Mouse (Mus musculus): ENCODE data around the gene Atxn2. TPM values are rescaled to one million over a fixed set of nuclear protein-coding genes. Genes with fewer than 3 reads are reported as not detected.

Atxn2 gene
- total and polyA plus RNA-seq, 2 experiments from 2014 or later, result 102 to 103 TPM

GRCm38 (mm10) chr5:121848743-121849142, 137.6 kb downstream of the Atxn2 start, which contains the start of gene Pheta1:
TSS of gene Pheta1 (plus strand) at chr5:121848984.
- no peaks in the 10 kb centered on the region for H3K9me3 ChIP-seq (ENCODE audit: low read length)
- peaks cover 5% of the 10 kb centered on the region; the same call in 1 of the 2 replicates for H3K27me3 ChIP-seq (ENCODE audit: insufficient read depth, low read length)
- H3K4me3 ChIP-seq (ENCODE audit: low read depth, low read length), result peak within 1 kb of the TSS; percentile 92
- peak within 1 kb of the TSS; percentile 60 for H3K4me2 ChIP-seq (ENCODE audit: low read depth, low read length, poor library complexity, severe bottlenecking)
- H3K27ac ChIP-seq (ENCODE audit: low read depth, low read length), result peak within 1 kb of the TSS; percentile 12
- TF ChIP-seq CTCF (IDR thresholded peaks at IDR 0.05), result 0 out of 2 replicates have a peak, but pooled peaks have one; percentile 2
- ATAC-seq (ENCODE audit: low FRiP score) (peak; percentile 86), DNase-seq (ENCODE audit: low spot score) (peak; percentile 93)
- under 1% methylated on average over 42 of the region's 42 CpGs for WGBS
- H3K4me1 ChIP-seq (ENCODE audit: insufficient read depth, low read length), result peaks cover 16% of the 10 kb centered on the region
- peak within 1 kb of the TSS; percentile 82 for H3K9ac ChIP-seq (replicated peaks; ENCODE audit: low read length, poor library complexity, severe bottlenecking)
- peaks cover 20% of the 10 kb centered on the region for H3K36me3 ChIP-seq (ENCODE audit: insufficient read depth, low read length)

GRCm38 (mm10) chr5:121849478-121850349, 138.6 kb downstream of the Atxn2 start:
- Histone ChIP-seq H3K4me2 (ENCODE audit: low read depth, low read length, poor library complexity, severe bottlenecking) (peak overlapping the region; percentile 60), H3K27me3 (ENCODE audit: insufficient read depth, low read length) (no peaks in the 10 kb centered on the region), H3K4me3 (ENCODE audit: low read depth, low read length) (peak overlapping the region; percentile 92), H3K4me1 (ENCODE audit: insufficient read depth, low read length) (peaks cover 16% of the 10 kb centered on the region), H3K36me3 (ENCODE audit: insufficient read depth, low read length) (peaks cover 24% of the 10 kb centered on the region), H3K9ac (replicated peaks; ENCODE audit: low read length, poor library complexity, severe bottlenecking) (peak overlapping the region; percentile 82), H3K27ac (ENCODE audit: low read depth, low read length) (no peak overlapping the region; the same call in 1 of the 2 replicates), H3K9me3 (ENCODE audit: low read length) (no peaks in the 10 kb centered on the region)
- DNase-seq (ENCODE audit: low spot score) (no peak), ATAC-seq (ENCODE audit: low FRiP score) (no peak)
- no peak for TF ChIP-seq CTCF (IDR thresholded peaks at IDR 0.05)
- WGBS, result 40% methylated on average over 20 of the region's 20 CpGs

GRCm38 (mm10) chr5:121853368-121854051, 142.4 kb downstream of the Atxn2 start:
- DNase-seq (ENCODE audit: low spot score), result no peak
- Histone ChIP-seq H3K9ac (replicated peaks; ENCODE audit: low read length, poor library complexity, severe bottlenecking) (no peak overlapping the region), H3K36me3 (ENCODE audit: insufficient read depth, low read length) (peaks cover 24% of the 10 kb centered on the region), H3K4me2 (ENCODE audit: low read depth, low read length, poor library complexity, severe bottlenecking) (no peak overlapping the region), H3K4me3 (ENCODE audit: low read depth, low read length) (no peak overlapping the region), H3K4me1 (ENCODE audit: insufficient read depth, low read length) (peaks cover 16% of the 10 kb centered on the region), H3K27me3 (ENCODE audit: insufficient read depth, low read length) (no peaks in the 10 kb centered on the region), H3K9me3 (ENCODE audit: low read length) (no peaks in the 10 kb centered on the region), H3K27ac (ENCODE audit: low read depth, low read length) (no peak overlapping the region)
- no peak for ATAC-seq (ENCODE audit: low FRiP score)
- 76% methylated on average over 9 of the region's 9 CpGs for WGBS
- no peak for TF ChIP-seq CTCF (IDR thresholded peaks at IDR 0.05)

GRCm38 (mm10) chr5:121854768-121855167, 143.6 kb downstream of the Atxn2 start:
- WGBS, result 43% methylated on average over 10 of the region's 10 CpGs
- no peak overlapping the region for H3K27ac ChIP-seq (ENCODE audit: low read depth, low read length)

GRCm38 (mm10) chr5:121856740-121857139, 145.6 kb downstream of the Atxn2 start:
- ATAC-seq (ENCODE audit: low FRiP score) (no peak), DNase-seq (ENCODE audit: low spot score) (no peak)
- Histone ChIP-seq H3K4me1 (ENCODE audit: insufficient read depth, low read length) (no peaks in the 10 kb centered on the region), H3K4me2 (ENCODE audit: low read depth, low read length, poor library complexity, severe bottlenecking) (no peak overlapping the region), H3K36me3 (ENCODE audit: insufficient read depth, low read length) (peaks cover 30% of the 10 kb centered on the region), H3K9ac (replicated peaks; ENCODE audit: low read length, poor library complexity, severe bottlenecking) (no peak overlapping the region), H3K27me3 (ENCODE audit: insufficient read depth, low read length) (no peaks in the 10 kb centered on the region), H3K27ac (ENCODE audit: low read depth, low read length) (no peak overlapping the region), H3K4me3 (ENCODE audit: low read depth, low read length) (no peak overlapping the region), H3K9me3 (ENCODE audit: low read length) (peaks cover 5% of the 10 kb centered on the region; the same call in 1 of the 2 replicates)
- TF ChIP-seq CTCF (IDR thresholded peaks at IDR 0.05), result no peak
- 91% methylated on average over 11 of the region's 11 CpGs for WGBS

More at GRCm38 (mm10) chr5:121854768-121855167, 143.6 kb downstream of the Atxn2 start:
- Histone ChIP-seq H3K4me2 (ENCODE audit: low read depth, low read length, poor library complexity, severe bottlenecking) (no peak overlapping the region), H3K36me3 (ENCODE audit: insufficient read depth, low read length) (peaks cover 24% of the 10 kb centered on the region), H3K4me1 (ENCODE audit: insufficient read depth, low read length) (peaks cover 13% of the 10 kb centered on the region), H3K9ac (replicated peaks; ENCODE audit: low read length, poor library complexity, severe bottlenecking) (no peak overlapping the region), H3K27me3 (ENCODE audit: insufficient read depth, low read length) (no peaks in the 10 kb centered on the region), H3K9me3 (ENCODE audit: low read length) (no peaks in the 10 kb centered on the region), H3K4me3 (ENCODE audit: low read depth, low read length) (no peak overlapping the region)
- ATAC-seq (ENCODE audit: low FRiP score) (no peak), DNase-seq (ENCODE audit: low spot score) (peak; percentile 51)
- TF ChIP-seq CTCF (IDR thresholded peaks at IDR 0.05), result no peak

Measured in midbrain, postnatal 0 days (tissue).